In the genomic region with DNA sequence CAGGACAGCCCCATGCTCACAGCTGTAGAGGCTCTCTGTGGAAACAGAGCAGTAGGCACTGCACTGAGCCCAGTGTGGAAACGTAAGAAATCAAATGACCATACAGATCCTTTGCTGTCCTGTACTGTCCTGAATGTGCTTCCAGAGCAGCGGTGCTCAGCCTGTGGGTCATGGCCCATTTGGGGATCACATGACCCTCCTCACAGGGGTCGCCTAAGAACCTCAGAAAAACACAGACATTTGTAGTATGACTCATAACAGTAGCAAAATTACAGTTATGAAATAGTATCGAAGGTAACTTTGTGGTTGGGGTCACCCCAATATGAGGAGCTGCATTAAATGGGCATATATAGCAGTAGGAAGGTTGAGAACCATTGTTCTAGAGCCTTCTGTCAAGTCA, we compare ENCODE assay signal across 24 mouse cellular contexts. TPM values are rescaled to one million over a fixed set of nuclear protein-coding genes. Genes with fewer than 3 reads are reported as not detected.
A peak's percentile ranks its signal among the peaks of the same experiment; 100 is the strongest.
DNase-seq lines count a peak whose midpoint lies in the region; ATAC-seq and TF ChIP-seq lines count a peak whose summit lies in the region.
"Had no signal": no experiment of that assay in that cellular context is flagged by ENCODE, and none has a peak within 500 bp of the region (broad histone marks: within the 10 kb centered on the region; RNA-seq: fewer than 3 reads in every experiment).

No protein-coding gene starts in this region.

- peak; percentile 50 for TF ChIP-seq EP300 in CH12.LX (IDR thresholded peaks at IDR 0.05; ENCODE audit: low read length)

- H3K36me3 ChIP-seq in CH12.LX (replicated peaks in 1 of 2; ENCODE audit: control insufficient read depth in 1 of 2, insufficient read depth in 1 of 2, low read length in 1 of 2), result peaks cover 5 to 60% of the 10 kb centered on the region in 2 experiments

- no peak overlapping the region for H3K9ac ChIP-seq in CH12.LX (ENCODE audit: insufficient read depth, low read depth)
- H3K9ac ChIP-seq: embryonic facial prominence, embryonic 13.5 days; embryonic facial prominence, embryonic 15.5 days; forebrain, embryonic 12.5 days had no signal

- no peak overlapping the region for H3K4me3 ChIP-seq in gastrocnemius, adult 2 months
- no peak overlapping the region for H3K4me3 ChIP-seq in CH12.LX (replicated peaks in 1 of 3; ENCODE audit: low read depth in 2 of 3, low read length in 2 of 3, poor library complexity in 1 of 3)
- H3K4me3 ChIP-seq: embryonic facial prominence, embryonic 13.5 days; embryonic facial prominence, embryonic 15.5 days; erythroblast, embryonic 14.5 days; forebrain, embryonic 10.5 days; forebrain, embryonic 12.5 days had no signal

- no peaks in the 10 kb centered on the region for H3K9me3 ChIP-seq in CH12.LX (replicated peaks; ENCODE audit: low read length)
- H3K9me3 ChIP-seq: embryonic facial prominence, embryonic 13.5 days; embryonic facial prominence, embryonic 15.5 days; forebrain, embryonic 10.5 days; forebrain, embryonic 12.5 days had no signal

- intact Hi-C loops in gastrocnemius, adult 2 months (cut with DNase I), result no loop called here

- no peak overlapping the region for H3K4me2 ChIP-seq in CH12.LX (ENCODE audit: insufficient read depth, low read depth, poor library complexity, severe bottlenecking)
- H3K4me2 ChIP-seq: embryonic facial prominence, embryonic 13.5 days; embryonic facial prominence, embryonic 15.5 days; forebrain, embryonic 12.5 days had no signal

- no peak for TF ChIP-seq POLR2A in CH12.LX (IDR thresholded peaks at IDR 0.05; ENCODE audit: low read depth, low read length)

- H3K27ac ChIP-seq in gastrocnemius, adult 2 months, result peak overlapping the region; percentile 48; the same call in 1 of the 2 replicates
- no peak overlapping the region for H3K27ac ChIP-seq in CH12.LX (ENCODE audit: insufficient read depth, low read depth)
- H3K27ac ChIP-seq: embryonic facial prominence, embryonic 13.5 days; embryonic facial prominence, embryonic 15.5 days; forebrain, embryonic 10.5 days; forebrain, embryonic 12.5 days had no signal

- no peak for TF ChIP-seq RAD21 in CH12.LX (IDR thresholded peaks at IDR 0.05; ENCODE audit: low read depth, low read length)

- ATAC-seq in inflammation-experienced regulatory T-cells, adult 6 months, result peak; percentile 26
- ATAC-seq: forebrain, embryonic 14.5 days; forebrain, embryonic 16.5 days had no signal

- peaks cover 14 to 72% of the 10 kb centered on the region in 2 experiments for H3K4me1 ChIP-seq in CH12.LX (ENCODE audit: control insufficient read depth in 1 of 2, insufficient read depth in 2 of 2)

- dilution Hi-C loops in CH12.LX (cut with MboI; ENCODE audit: extremely low pct_ligation_motif_present, extremely low pct_unique_long_range_greater_than_20kb, low sequenced_read_pairs), result no loop called here

- no peaks in the 10 kb centered on the region for H3K27me3 ChIP-seq in CH12.LX (replicated peaks)
- H3K27me3 ChIP-seq: embryonic facial prominence, embryonic 13.5 days; embryonic facial prominence, embryonic 15.5 days; forebrain, embryonic 12.5 days had no signal

- in situ Hi-C loops in CH12.LX (cut with MboI; ENCODE audit: low pct_ligation_motif_present, low pct_unique_long_range_greater_than_20kb, low sequenced_read_pairs), result no loop called here

- TF ChIP-seq CTCF in gastrocnemius, adult 2 months (IDR thresholded peaks at IDR 0.05), result no peak
- TF ChIP-seq CTCF in CH12.LX (conservative IDR thresholded peaks at IDR 0.05 in 1 of 2, IDR thresholded peaks at IDR 0.05 in 1 of 2; ENCODE audit: low read depth in 2 of 2, low read length in 2 of 2), result no peak

- no peak for DNase-seq in gastrocnemius, adult 2 months
- no peak for DNase-seq in gastrocnemius, postnatal 25 days
- DNase-seq in A20 (ENCODE audit: low read depth, low spot score), result peak; percentile 4
- DNase-seq in CH12.LX (ENCODE audit: extremely low read depth), result no peak
- no peak for DNase-seq in kidney, adult 11 months
- DNase-seq in kidney, postnatal 36 days, result no peak
- DNase-seq: adrenal gland, adult 2 months; adrenal gland, postnatal 10 days; adrenal gland, postnatal 25 days; cerebellum, adult 11 months; cerebellum, adult 18-20 months; cerebellum, adult 8-10 months; cerebellum, adult 9-11 months; cerebellum, postnatal 14 days; cerebellum, postnatal 36 days; embryo, embryonic 11 days had no signal

- H3K79me2 ChIP-seq in CH12.LX (replicated peaks; ENCODE audit: control insufficient read depth, extremely low read depth, insufficient read depth, poor library complexity, severe bottlenecking), result no peaks in the 10 kb centered on the region

TF ChIP-seq in CH12.LX, 34 proteins besides CTCF, POLR2A, EP300 and RAD21:
- TF ChIP-seq IRF4 (IDR thresholded peaks at IDR 0.05; ENCODE audit: low read depth, low read length), result peak; percentile 55; the same call in 1 of the 2 replicates
- TF ChIP-seq HCFC1 (IDR thresholded peaks at IDR 0.05; ENCODE audit: low read depth, low read length), result no peak
- TF ChIP-seq JUND (conservative IDR thresholded peaks at IDR 0.05; ENCODE audit: low read depth, low read length), result peak; percentile 59; the same call in 1 of the 2 replicates
- peak; percentile 15; the same call in 1 of the 2 replicates for TF ChIP-seq USF1 (IDR thresholded peaks at IDR 0.05; ENCODE audit: low read depth, low read length)
- no peak for TF ChIP-seq USF2 (conservative IDR thresholded peaks at IDR 0.05; ENCODE audit: low read depth, low read length)
- peak; percentile 32; the same call in 1 of the 2 replicates for TF ChIP-seq BHLHE40 (IDR thresholded peaks at IDR 0.05; ENCODE audit: low read depth, low read length)

RNA-seq across cellular contexts. Expression of a gene that starts 11.0 kb away (rescaled TPM):
- 10 to 100 TPM; 35.5 to 54.4 TPM for total RNA-seq in gastrocnemius, adult 2 months (2021)
- total RNA-seq in gastrocnemius, postnatal 25 days (2021), result 10 to 100 TPM; 28.6 to 36.4 TPM
- total RNA-seq in CH12.LX (2012; rRNA removed) (4.8 and 5.7 TPM in 2 replicates), CH12.LX (2014; rRNA removed) (6.3 and 6.6 TPM in 2 replicates)
- 6.8 and 9.4 TPM in 2 replicates for polyA plus RNA-seq in CH12.LX (2012; ENCODE audit: insufficient read length, low read depth)
- polyA plus RNA-seq in inflammation-experienced regulatory T-cells, adult 6 months (2017; shearing (Covaris generic)), result 1 to 10 TPM; 5.4 to 9.2 (median 7.6) TPM
